Mouse (Mus musculus) layer of hippocampus, adult 8-10 months (tissue): ENCODE results near the gene Hoxd4. TPM values are rescaled to one million over a fixed set of nuclear protein-coding genes. Genes with fewer than 3 reads are reported as not detected.

Experiments
- DNase-seq, 2 experiments: peaks; one replicate each; pipeline ENCODE4 v3.0.0; 2022; ENCODE audit warnings: low spot score in 2 of 2
- total RNA-seq, 4 experiments: library from RNA; stranded (reverse); gene quantifications; 2 replicates each; pipeline ENCODE4 v1.2.4; 2022

Gene Hoxd4
- total RNA-seq, 4 experiments from 2014 or later: not detected

GRCm38 (mm10) chr2:74740311-74741091, 28.8 kb downstream of the Hoxd4 start:
- no peak for DNase-seq

- no peak for DNase-seq
These were observed 29.7 kb downstream of the Hoxd4 start for GRCm38 (mm10) chr2:74741252-74741978.

- DNase-seq: no peak
These were observed 30.2 kb downstream of the Hoxd4 start for GRCm38 (mm10) chr2:74741979-74742277.

- DNase-seq: no peak
These were observed 34.0 kb downstream of the Hoxd4 start for GRCm38 (mm10) chr2:74745540-74746297.

GRCm38 (mm10) chr2:74746298-74746921, 34.7 kb downstream of the Hoxd4 start:
- DNase-seq: no peak

- DNase-seq: no peak
These were observed 35.3 kb downstream of the Hoxd4 start for GRCm38 (mm10) chr2:74747006-74747405.

- no peak for DNase-seq
These were observed 36.0 kb downstream of the Hoxd4 start for GRCm38 (mm10) chr2:74747661-74748141.

- no peak for DNase-seq
These were observed 36.8 kb downstream of the Hoxd4 start for GRCm38 (mm10) chr2:74748436-74748995.

GRCm38 (mm10) chr2:74749337-74750121, 37.8 kb downstream of the Hoxd4 start:
- DNase-seq: no peak

- no peak for DNase-seq
These were observed 39.1 kb downstream of the Hoxd4 start for GRCm38 (mm10) chr2:74750731-74751250.

GRCm38 (mm10) chr2:74751861-74752260, 40.1 kb downstream of the Hoxd4 start:
- DNase-seq: no peak

GRCm38 (mm10) chr2:74752431-74753174, 40.9 kb downstream of the Hoxd4 start:
- no peak for DNase-seq

GRCm38 (mm10) chr2:74753175-74753523, 41.4 kb downstream of the Hoxd4 start:
- DNase-seq: no peak

- DNase-seq: no peak
These were observed 42.0 kb downstream of the Hoxd4 start for GRCm38 (mm10) chr2:74753711-74754110.

GRCm38 (mm10) chr2:74760146-74760545, 48.4 kb downstream of the Hoxd4 start:
- no peak for DNase-seq

GRCm38 (mm10) chr2:74761941-74762340, 50.2 kb downstream of the Hoxd4 start:
- DNase-seq: no peak

GRCm38 (mm10) chr2:74762522-74763244, 51.0 kb downstream of the Hoxd4 start, which contains the start of gene Hoxd1:
Hoxd1 (plus strand) TSS chr2:74762980.
- no peak for DNase-seq

GRCm38 (mm10) chr2:74763245-74763735, 51.6 kb downstream of the Hoxd4 start:
- no peak for DNase-seq

- no peak for DNase-seq
These were observed 52.2 kb downstream of the Hoxd4 start for GRCm38 (mm10) chr2:74763976-74764375.
